Mouse (Mus musculus) heart, postnatal 0 days (tissue): Measurements from ENCODE around the gene Sdr42e1. TPM values are rescaled to one million over a fixed set of nuclear protein-coding genes. Genes with fewer than 3 reads are reported as not detected.

Experiments used
- ATAC-seq: fragments of 200-750 bp; cut with Nextera tagmentation; 2 replicates; pipeline ENCODE4 v1.8.0; 2017; ENCODE audit warnings: low read depth, moderate number of reproducible peaks, moderate library complexity; ENCODE audit not compliant: insufficient read depth
- DNase-seq: peaks from one replicate; pipeline ENCODE4 v3.0.0-alpha.2; 2016; ENCODE audit warnings: low spot score
- H3K27ac ChIP-seq: fragments of 300-500 bp; sonication (generic); 2 replicates; pipeline ENCODE4 v1.5.1; 2014; ENCODE audit warnings: low read depth, mild to moderate bottlenecking
- H3K27me3 ChIP-seq: fragments of 300-500 bp; sonication (generic); 2 replicates; pipeline ENCODE4 v1.6.1; 2014; ENCODE audit warnings: low read length, mixed read lengths; ENCODE audit not compliant: control insufficient read depth, insufficient read depth
- H3K36me3 ChIP-seq: fragments of 300-500 bp; sonication (generic); replicated peaks from 2 replicates; pipeline ENCODE4 v1.6.1; 2014; ENCODE audit warnings: low read length, mixed read lengths; ENCODE audit not compliant: control insufficient read depth, insufficient read depth
- H3K4me1 ChIP-seq: fragments of 300-500 bp; sonication (generic); 2 replicates; pipeline ENCODE4 v1.6.1; 2014; ENCODE audit warnings: antibody characterized with exemption; ENCODE audit not compliant: control insufficient read depth, insufficient read depth
- H3K4me2 ChIP-seq: fragments of 300-500 bp; sonication (generic); 2 replicates; pipeline ENCODE4 v1.6.1; 2014; ENCODE audit warnings: low read depth, mild to moderate bottlenecking, low read length, moderate library complexity
- H3K4me3 ChIP-seq: fragments of 300-500 bp; sonication (generic); 2 replicates; pipeline ENCODE4 v1.5.1; 2014; ENCODE audit warnings: low read depth, low read length
- H3K9ac ChIP-seq: fragments of 300-500 bp; sonication (generic); replicated peaks from 2 replicates; pipeline ENCODE4 v1.6.1; 2014; ENCODE audit warnings: low read depth, low read length, mixed read lengths
- H3K9me3 ChIP-seq: fragments of 300-500 bp; sonication (generic); replicated peaks from 2 replicates; pipeline ENCODE4 v1.6.1; 2016; ENCODE audit warnings: low read length; ENCODE audit not compliant: control insufficient read depth
- CTCF ChIP-seq: IDR thresholded peaks from 2 replicates; pipeline ENCODE4 v1.5.1; 2016; ENCODE audit warnings: antibody characterized with exemption, control low read depth, low read depth
- EP300 ChIP-seq: IDR thresholded peaks from 2 replicates; pipeline ENCODE4 v1.6.1; 2016; ENCODE audit warnings: antibody characterized with exemption, low read depth
- WGBS: fragments of 180-500 bp; shearing (Covaris S2); extraction: QIAGEN DNeasy Blood & Tissue Kit; methylation state at CpG from one replicate; pipeline ENCODE4 v1.1.7; 2014; 5-methylcytosine and 5-hydroxymethylcytosine counted together
- polyA plus RNA-seq: library from polyadenylated mRNA; unstranded; fragments of >200 nt; fragmentation: Nextera tagmentation; extraction: Ambion mirVana; gene quantifications from 2 replicates; pipeline ENCODE4 v1.2.1, GENCODE M21; 2015
- total RNA-seq: library from RNA; depleted of rRNA; stranded (reverse); fragments of >200 nt; gene quantifications from 2 replicates; pipeline ENCODE4 v1.2.3, GENCODE M21; 2014; ENCODE audit warnings: low replicate concordance

Sdr42e1 gene
- total and polyA plus RNA-seq, 2 experiments from 2014 or later = 0.61 to 2.0 TPM

GRCm38 (mm10) chr8:117667349-117668124 lies 6.0 kb downstream of the Sdr42e1 start:
- WGBS = 67% methylated on average over 13 of the region's 13 CpGs
- no peak for DNase-seq
- Histone ChIP-seq H3K27ac (no peak overlapping the region), H3K36me3 (no peaks in the 10 kb centered on the region), H3K27me3 (0 out of 2 replicates have a peak, but pooled peaks cover 5% of the 10 kb centered on the region), H3K4me3 (no peak overlapping the region), H3K9ac (no peak overlapping the region), H3K4me2 (no peak overlapping the region), H3K9me3 (no peaks in the 10 kb centered on the region), H3K4me1 (no peaks in the 10 kb centered on the region)
- ATAC-seq = no peak
- no peak for TF ChIP-seq CTCF
- TF ChIP-seq EP300 = no peak

- TF ChIP-seq CTCF (no peak), EP300 (no peak)
- Histone ChIP-seq H3K36me3 (no peaks in the 10 kb centered on the region), H3K27me3 (no peaks in the 10 kb centered on the region), H3K4me3 (no peak overlapping the region), H3K4me2 (no peak overlapping the region), H3K9me3 (no peaks in the 10 kb centered on the region), H3K27ac (no peak overlapping the region), H3K9ac (no peak overlapping the region), H3K4me1 (no peaks in the 10 kb centered on the region)
- ATAC-seq = peak; percentile 77
- peak; percentile 49 for DNase-seq
- WGBS = 19% methylated on average over 11 of the region's 11 CpGs
These were observed 13.0 kb downstream of the Sdr42e1 start for GRCm38 (mm10) chr8:117660358-117661031.

GRCm38 (mm10) chr8:117658990-117659389 lies 14.5 kb downstream of the Sdr42e1 start:
- H3K36me3 ChIP-seq = no peaks in the 10 kb centered on the region
- no peak overlapping the region for H3K4me3 ChIP-seq
- H3K9ac ChIP-seq = no peak overlapping the region
- no peak overlapping the region for H3K27ac ChIP-seq
- 69% methylated on average over 7 of the region's 7 CpGs for WGBS
- no peak overlapping the region for H3K4me2 ChIP-seq
- TF ChIP-seq EP300 (no peak), CTCF (peak; percentile 34)
- no peaks in the 10 kb centered on the region for H3K27me3 ChIP-seq
- no peak for ATAC-seq
- no peak for DNase-seq
- no peaks in the 10 kb centered on the region for H3K4me1 ChIP-seq
- no peaks in the 10 kb centered on the region for H3K9me3 ChIP-seq

- no peak for DNase-seq
- TF ChIP-seq EP300 (no peak), CTCF (no peak)
These were observed 21.2 kb downstream of the Sdr42e1 start for GRCm38 (mm10) chr8:117652318-117652717.

GRCm38 (mm10) chr8:117646440-117646839 lies 27.0 kb downstream of the Sdr42e1 start:
- no peak overlapping the region for H3K4me3 ChIP-seq
- 51% methylated on average over 5 of the region's 5 CpGs for WGBS
- no peaks in the 10 kb centered on the region for H3K36me3 ChIP-seq
- TF ChIP-seq CTCF = no peak
- H3K27me3 ChIP-seq = no peaks in the 10 kb centered on the region
- H3K9me3 ChIP-seq = 0 out of 2 replicates have a peak, but pooled peaks cover 6% of the 10 kb centered on the region
- ATAC-seq (no peak), DNase-seq (no peak)
- no peak overlapping the region for H3K27ac ChIP-seq
- H3K9ac ChIP-seq = no peak overlapping the region
- no peak overlapping the region for H3K4me2 ChIP-seq
- no peaks in the 10 kb centered on the region for H3K4me1 ChIP-seq

More at GRCm38 (mm10) chr8:117652318-117652717, 21.2 kb downstream of the Sdr42e1 start:
- no peak overlapping the region for H3K4me3 ChIP-seq
- WGBS = 97% methylated on average over 1 of the region's 1 CpGs
- no peaks in the 10 kb centered on the region for H3K36me3 ChIP-seq
- 0 out of 2 replicates have a peak, but pooled peaks cover 6% of the 10 kb centered on the region for H3K9me3 ChIP-seq
- ATAC-seq = no peak
- no peak overlapping the region for H3K27ac ChIP-seq
- H3K4me2 ChIP-seq = no peak overlapping the region
- H3K9ac ChIP-seq = no peak overlapping the region
- H3K4me1 ChIP-seq = no peaks in the 10 kb centered on the region
- H3K27me3 ChIP-seq = no peaks in the 10 kb centered on the region
